Mouse (Mus musculus) thymus, postnatal 36 days (tissue): Measurements from ENCODE around the gene Gucy1b1.

Experiments used
- DNase-seq, 2 experiments: peaks; one replicate each; pipeline ENCODE4 v3.0.0; 2022; ENCODE audit warnings: mixed read lengths in 2 of 2

Gucy1b1 gene

GRCm38 (mm10) chr3:82030008-82030748 lies 44.3 kb downstream of the Gucy1b1 start:
- no peak for DNase-seq

- DNase-seq, result no peak
These were observed 45.3 kb downstream of the Gucy1b1 start for GRCm38 (mm10) chr3:82029229-82029628.

GRCm38 (mm10) chr3:82027286-82027685 lies 47.2 kb downstream of the Gucy1b1 start:
- DNase-seq, result no peak

GRCm38 (mm10) chr3:82023065-82023464 lies 51.4 kb downstream of the Gucy1b1 start:
- DNase-seq, result no peak

GRCm38 (mm10) chr3:82022421-82022920 lies 52.0 kb downstream of the Gucy1b1 start:
- DNase-seq, result no peak

GRCm38 (mm10) chr3:82014148-82014703 lies 60.3 kb downstream of the Gucy1b1 start:
- DNase-seq, result no peak

- DNase-seq, result no peak
These were observed 67.5 kb downstream of the Gucy1b1 start for GRCm38 (mm10) chr3:82007002-82007401.

GRCm38 (mm10) chr3:81995988-81996387 lies 78.5 kb downstream of the Gucy1b1 start:
- no peak for DNase-seq

- no peak for DNase-seq
These were observed 79.1 kb downstream of the Gucy1b1 start for GRCm38 (mm10) chr3:81995371-81995770.

- DNase-seq, result no peak
These were observed 84.0 kb downstream of the Gucy1b1 start for GRCm38 (mm10) chr3:81990531-81990930.

GRCm38 (mm10) chr3:81989692-81990141 lies 84.8 kb downstream of the Gucy1b1 start:
- DNase-seq, result no peak

- no peak for DNase-seq
These were observed 86.9 kb downstream of the Gucy1b1 start for GRCm38 (mm10) chr3:81987628-81988027.

- no peak for DNase-seq
These were observed 88.4 kb downstream of the Gucy1b1 start for GRCm38 (mm10) chr3:81986103-81986502.

- DNase-seq, result no peak
These were observed 89.4 kb downstream of the Gucy1b1 start for GRCm38 (mm10) chr3:81985100-81985499.

GRCm38 (mm10) chr3:81983120-81983895 lies 91.2 kb downstream of the Gucy1b1 start:
- no peak for DNase-seq
